Mouse (Mus musculus) heart, adult 2 months (tissue): ENCODE results near the gene E130308A19Rik.

ENCODE experiments used
- CTCF ChIP-seq: fragments of 200-600 bp; IDR thresholded peaks from 2 replicates; pipeline ENCODE4 v1.8.1; 2022; ENCODE audit warnings: antibody characterized with exemption, mild to moderate bottlenecking, moderate library complexity
- EP300 ChIP-seq: fragments of 200-500 bp; IDR thresholded peaks from 2 replicates; pipeline ENCODE4 v1.6.1; 2011; ENCODE audit warnings: low read depth, low read length, control low read depth; ENCODE audit not compliant: insufficient read depth
- POLR2A ChIP-seq: fragments of 200-500 bp; IDR thresholded peaks from 2 replicates; pipeline ENCODE4 v1.6.1; 2011; ENCODE audit warnings: mild to moderate bottlenecking, low read depth, low read length, control low read depth; ENCODE audit not compliant: insufficient read depth

- TF ChIP-seq POLR2A (no peak), CTCF (no peak), EP300 (no peak)
These were observed 113.9 kb downstream of the E130308A19Rik start for GRCm38 (mm10) chr4:59739882-59740281.
